Mouse (Mus musculus) midbrain, embryonic 16.5 days (tissue): ENCODE measurements around the gene Rasgef1a. TPM values are rescaled to one million over a fixed set of nuclear protein-coding genes. Genes with fewer than 3 reads are reported as not detected.
A peak's percentile ranks its signal among the peaks of the same experiment; 100 is the strongest.

Source experiments
- ATAC-seq: fragments of 200-750 bp; cut with Nextera tagmentation; 2 replicates; pipeline ENCODE4 v1.8.0; 2017; ENCODE audit warnings: moderate TSS enrichment
- H3K27ac ChIP-seq: fragments of 300-500 bp; sonication (generic); 2 replicates; pipeline ENCODE4 v1.5.1; 2014; ENCODE audit warnings: mild to moderate bottlenecking, low read length, mixed read lengths
- H3K27me3 ChIP-seq: fragments of 300-500 bp; sonication (generic); 2 replicates; pipeline ENCODE4 v1.6.1; 2014; ENCODE audit warnings: low read depth, low read length, mixed read lengths; ENCODE audit not compliant: control insufficient read depth, insufficient read depth
- H3K36me3 ChIP-seq: fragments of 300-500 bp; sonication (generic); 2 replicates; pipeline ENCODE4 v1.6.1; 2014; ENCODE audit warnings: mild to moderate bottlenecking, low read length, moderate library complexity, mixed read lengths; ENCODE audit not compliant: control insufficient read depth, insufficient read depth
- H3K4me1 ChIP-seq: fragments of 300-500 bp; sonication (generic); 2 replicates; pipeline ENCODE4 v1.6.1; 2014; ENCODE audit warnings: mild to moderate bottlenecking, low read length, mixed read lengths; ENCODE audit not compliant: control insufficient read depth, insufficient read depth
- H3K4me2 ChIP-seq: fragments of 300-500 bp; sonication (generic); 2 replicates; pipeline ENCODE4 v1.6.1; 2014; ENCODE audit warnings: mild to moderate bottlenecking, low read length, mixed read lengths
- H3K4me3 ChIP-seq: fragments of 300-500 bp; sonication (generic); 2 replicates; pipeline ENCODE4 v1.5.1; 2014; ENCODE audit warnings: low read depth, mild to moderate bottlenecking, low read length, moderate library complexity, mixed read lengths
- H3K9ac ChIP-seq: fragments of 300-500 bp; sonication (generic); 2 replicates; pipeline ENCODE4 v1.6.1; 2014; ENCODE audit warnings: low read depth, low read length, mixed read lengths
- H3K9me3 ChIP-seq: fragments of 300-500 bp; sonication (generic); replicated peaks from 2 replicates; pipeline ENCODE4 v1.6.1; 2014; ENCODE audit warnings: mild to moderate bottlenecking, low read length, mixed read lengths; ENCODE audit not compliant: control insufficient read depth, poor library complexity, severe bottlenecking
- WGBS: fragments of 180-500 bp; shearing (Covaris S2); extraction: QIAGEN DNeasy Blood & Tissue Kit; methylation state at CpG from one replicate; pipeline ENCODE4 v1.1.7; 2014; 5-methylcytosine and 5-hydroxymethylcytosine counted together
- polyA plus RNA-seq: library from polyadenylated mRNA; unstranded; fragments of >200 nt; fragmentation: Nextera tagmentation; extraction: Ambion mirVana; gene quantifications from 2 replicates; pipeline ENCODE4 v1.2.1, GENCODE M21; 2015

Gene Rasgef1a
- polyA plus RNA-seq, 1 experiment from 2014 or later: 8.8 TPM

DNA sequence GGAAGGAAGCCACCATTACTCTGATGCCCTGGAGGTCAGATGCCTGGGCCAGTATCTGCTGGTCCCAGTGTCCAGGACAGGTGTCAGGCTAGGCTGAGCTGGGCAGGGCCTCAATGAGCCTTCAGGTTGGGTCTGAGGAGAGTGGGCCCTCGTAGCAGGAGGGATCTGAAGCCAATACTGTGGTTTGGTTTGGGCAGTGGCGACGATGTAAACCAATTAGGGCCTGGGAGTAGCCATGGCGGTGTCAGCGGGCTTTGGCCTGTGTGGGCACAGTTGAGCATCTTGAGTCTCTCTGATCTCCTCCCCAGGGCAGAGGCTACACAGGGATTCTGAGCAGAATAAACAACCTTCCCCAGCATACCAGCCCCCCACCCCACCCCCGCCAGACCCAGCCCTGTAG lies 72.4 kb downstream of the Rasgef1a start:
- Histone ChIP-seq H3K4me1 (peaks cover 7% of the 10 kb centered on the region; the same call in 1 of the 2 replicates), H3K9me3 (no peaks in the 10 kb centered on the region), H3K36me3 (peaks cover 8% of the 10 kb centered on the region; the same call in 1 of the 2 replicates), H3K4me3 (no peak overlapping the region), H3K4me2 (no peak overlapping the region), H3K27ac (no peak overlapping the region), H3K9ac (no peak overlapping the region), H3K27me3 (no peaks in the 10 kb centered on the region)
- ATAC-seq: no peak
- WGBS: 79% methylated on average over 6 of the region's 6 CpGs

DNA sequence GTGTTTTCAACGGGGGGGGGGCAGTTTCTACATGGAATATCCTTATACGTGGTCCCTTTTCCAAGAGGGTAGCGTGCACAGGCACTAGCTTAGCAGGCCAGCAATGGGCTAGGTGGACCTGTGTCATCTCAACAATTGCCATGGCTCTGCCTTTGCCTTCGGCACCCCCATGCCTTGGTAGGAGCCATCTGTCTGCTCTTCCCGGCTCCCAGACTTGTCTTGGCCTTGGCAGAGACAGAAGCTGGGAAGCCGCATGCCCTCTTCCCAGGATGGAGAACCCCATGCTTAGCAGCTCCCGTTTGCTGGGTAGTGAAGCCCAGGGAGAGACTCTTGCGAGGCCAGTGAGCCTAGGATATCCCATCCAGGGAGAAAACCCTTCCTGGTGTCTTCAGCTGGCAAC lies 73.4 kb downstream of the Rasgef1a start:
- peaks cover 8% of the 10 kb centered on the region; the same call in 1 of the 2 replicates for H3K36me3 ChIP-seq
- H3K9ac ChIP-seq: no peak overlapping the region
- no peaks in the 10 kb centered on the region for H3K9me3 ChIP-seq
- no peak overlapping the region for H3K4me2 ChIP-seq
- no peak for ATAC-seq
- no peak overlapping the region for H3K27ac ChIP-seq
- H3K27me3 ChIP-seq: no peaks in the 10 kb centered on the region
- WGBS: 91% methylated on average over 8 of the region's 8 CpGs
- H3K4me1 ChIP-seq: 0 out of 2 replicates have a peak, but pooled peaks cover under 1% of the 10 kb centered on the region
- no peak overlapping the region for H3K4me3 ChIP-seq

DNA sequence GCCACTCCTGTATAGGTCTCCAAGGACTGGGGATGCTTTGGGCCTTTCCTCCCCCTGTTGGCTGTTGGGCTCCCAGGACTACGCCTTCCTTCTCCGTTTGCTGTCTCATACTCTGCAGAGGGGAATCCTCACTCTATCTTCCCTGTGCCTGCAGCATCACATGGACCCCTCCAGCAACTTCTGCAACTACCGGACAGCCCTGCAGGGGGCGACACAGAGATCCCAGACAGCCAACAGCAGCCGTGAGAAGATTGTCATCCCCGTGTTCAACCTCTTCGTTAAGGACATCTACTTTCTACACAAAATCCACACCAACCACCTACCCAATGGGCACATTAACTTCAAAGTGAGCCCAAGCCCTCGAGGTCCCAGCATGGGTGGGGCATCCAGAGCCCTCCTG lies 76.7 kb downstream of the Rasgef1a start:
- H3K4me2 ChIP-seq: no peak overlapping the region

DNA sequence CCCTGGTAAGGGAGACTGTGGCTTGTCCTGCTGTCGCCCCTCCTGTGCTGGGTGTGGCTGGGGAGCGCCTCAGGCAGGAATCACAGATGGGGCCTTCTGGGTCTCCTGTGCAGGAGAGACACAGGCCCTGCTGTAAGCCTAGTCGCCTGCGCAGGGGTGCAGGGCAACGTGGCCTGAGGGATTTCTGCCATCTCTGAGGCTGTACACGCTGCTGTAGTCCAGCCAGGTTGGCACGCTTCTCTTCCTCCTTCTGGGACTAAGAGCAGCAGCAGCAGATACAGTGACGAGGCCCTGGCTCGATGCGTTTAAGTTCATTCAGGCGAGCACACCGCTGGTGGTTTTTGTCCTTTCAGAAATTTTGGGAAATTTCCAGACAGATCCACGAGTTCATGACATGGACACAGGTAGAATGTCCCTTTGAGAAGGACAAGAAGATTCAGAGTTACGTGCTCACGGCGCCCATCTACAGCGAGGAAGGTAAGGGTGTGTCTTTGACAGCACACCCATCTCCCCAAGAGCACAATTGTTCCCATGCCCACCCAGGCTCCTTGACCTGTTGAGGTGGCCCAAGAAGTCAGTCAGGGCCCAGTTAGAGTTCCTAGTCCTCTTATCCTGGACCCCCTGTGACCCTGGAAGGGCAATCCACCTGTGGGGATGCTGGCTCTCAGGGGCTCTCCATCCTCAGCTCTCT lies 77.7 kb downstream of the Rasgef1a start:
- H3K4me1 ChIP-seq: no peaks in the 10 kb centered on the region
- H3K27me3 ChIP-seq: no peaks in the 10 kb centered on the region
- H3K36me3 ChIP-seq: peaks cover 8% of the 10 kb centered on the region; the same call in 1 of the 2 replicates
- H3K4me3 ChIP-seq: no peak overlapping the region
- H3K4me2 ChIP-seq: no peak overlapping the region
- no peaks in the 10 kb centered on the region for H3K9me3 ChIP-seq
- H3K27ac ChIP-seq: no peak overlapping the region
- WGBS: 82% methylated on average over 17 of the region's 17 CpGs
- no peak overlapping the region for H3K9ac ChIP-seq
- no peak for ATAC-seq

More for the DNA sequence above, 76.7 kb downstream of the Rasgef1a start:
- Histone ChIP-seq H3K36me3 (peaks cover 8% of the 10 kb centered on the region; the same call in 1 of the 2 replicates), H3K27me3 (no peaks in the 10 kb centered on the region), H3K4me1 (no peaks in the 10 kb centered on the region), H3K4me3 (no peak overlapping the region), H3K9me3 (no peaks in the 10 kb centered on the region), H3K27ac (no peak overlapping the region), H3K9ac (no peak overlapping the region)
- ATAC-seq: no peak
- WGBS: 53% methylated on average over 8 of the region's 8 CpGs

DNA sequence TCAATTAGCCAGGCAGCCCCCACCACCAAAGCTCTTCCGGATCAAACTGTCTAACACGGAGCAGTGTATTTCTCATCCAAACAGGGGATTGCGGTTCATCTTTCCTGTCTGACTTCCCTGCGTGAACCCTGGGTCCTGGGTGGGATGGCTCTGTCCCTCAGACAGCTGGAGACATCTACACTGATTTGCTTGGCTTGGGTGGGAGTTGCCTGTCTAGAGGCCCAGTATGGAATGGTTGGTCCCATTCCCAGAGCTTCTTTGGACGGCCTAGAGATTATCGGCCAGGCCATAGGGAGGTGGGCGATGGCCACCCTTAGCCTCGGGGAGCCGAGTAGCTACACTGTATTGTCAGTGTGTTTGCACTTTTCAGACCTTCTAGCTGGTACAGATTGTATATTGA lies 79.6 kb downstream of the Rasgef1a start:
- H3K9me3 ChIP-seq: no peaks in the 10 kb centered on the region
- no peak overlapping the region for H3K4me3 ChIP-seq
- WGBS: 86% methylated on average over 9 of the region's 9 CpGs
- H3K4me2 ChIP-seq: no peak overlapping the region
- H3K27me3 ChIP-seq: no peaks in the 10 kb centered on the region
- H3K27ac ChIP-seq: no peak overlapping the region
- no peak for ATAC-seq
- H3K4me1 ChIP-seq: no peaks in the 10 kb centered on the region
- no peak overlapping the region for H3K9ac ChIP-seq
- H3K36me3 ChIP-seq: peaks cover 8% of the 10 kb centered on the region; the same call in 1 of the 2 replicates

DNA sequence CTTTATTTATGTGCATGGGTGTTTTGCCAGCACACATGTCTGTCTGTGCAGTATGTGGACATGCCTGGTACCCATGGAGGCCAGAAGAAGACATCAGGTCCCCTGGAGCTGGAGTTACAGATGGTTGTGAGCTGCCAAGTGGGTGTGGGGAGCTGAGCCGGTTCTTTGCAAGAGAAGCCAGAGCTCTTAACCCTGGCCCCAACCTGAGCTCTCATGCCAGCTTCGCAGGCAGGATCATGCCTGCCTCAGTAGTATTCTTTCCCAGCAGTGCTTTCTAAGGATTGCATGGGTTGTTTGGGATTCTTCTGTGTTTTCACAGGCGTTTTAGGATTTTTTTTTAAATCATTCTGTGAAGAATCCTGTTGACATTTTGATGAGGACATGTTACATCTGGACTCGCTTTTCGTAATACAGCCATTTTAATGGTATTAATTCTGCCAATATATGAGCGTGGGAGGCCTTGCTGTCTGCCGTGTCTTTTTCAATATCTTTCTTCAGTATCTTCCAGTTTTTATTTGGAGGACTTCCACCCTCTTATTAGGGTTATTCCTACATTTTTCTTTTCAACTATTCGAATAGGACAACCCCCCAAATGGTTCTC lies 86.6 kb downstream of the Rasgef1a start:
- H3K9ac ChIP-seq: no peak overlapping the region
- WGBS: 88% methylated on average over 8 of the region's 8 CpGs

DNA sequence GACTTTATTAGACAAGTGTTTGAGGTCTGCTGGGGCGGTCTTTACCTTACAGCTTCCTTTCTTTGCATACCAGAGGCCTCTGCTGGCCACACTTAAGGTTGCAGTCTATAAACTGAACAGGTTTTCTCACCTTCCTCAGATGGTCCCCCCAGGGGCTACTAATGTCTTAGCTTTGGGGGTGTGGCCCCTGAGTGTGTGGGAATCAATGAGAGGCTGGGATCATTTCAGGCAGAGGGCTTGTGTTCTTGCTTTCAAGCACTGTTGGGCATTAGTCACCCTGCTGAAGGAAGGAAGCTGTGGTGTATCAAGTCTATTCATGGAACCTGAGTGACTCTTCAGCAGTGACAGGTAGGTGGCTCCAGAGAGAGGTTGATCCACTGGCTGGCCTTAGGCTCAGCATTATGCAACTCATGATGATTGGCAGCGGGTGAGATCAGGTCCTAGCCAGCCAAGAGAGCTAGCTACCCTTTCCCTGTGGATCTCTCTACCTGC lies 88.1 kb downstream of the Rasgef1a start:
- H3K36me3 ChIP-seq: no peaks in the 10 kb centered on the region

More for the DNA sequence above, 86.6 kb downstream of the Rasgef1a start:
- H3K36me3 ChIP-seq: no peaks in the 10 kb centered on the region
- H3K27ac ChIP-seq: no peak overlapping the region
- H3K9me3 ChIP-seq: no peaks in the 10 kb centered on the region
- H3K27me3 ChIP-seq: no peaks in the 10 kb centered on the region
- no peak for ATAC-seq
- no peak overlapping the region for H3K4me2 ChIP-seq
- H3K4me1 ChIP-seq: no peaks in the 10 kb centered on the region
- H3K4me3 ChIP-seq: no peak overlapping the region

DNA sequence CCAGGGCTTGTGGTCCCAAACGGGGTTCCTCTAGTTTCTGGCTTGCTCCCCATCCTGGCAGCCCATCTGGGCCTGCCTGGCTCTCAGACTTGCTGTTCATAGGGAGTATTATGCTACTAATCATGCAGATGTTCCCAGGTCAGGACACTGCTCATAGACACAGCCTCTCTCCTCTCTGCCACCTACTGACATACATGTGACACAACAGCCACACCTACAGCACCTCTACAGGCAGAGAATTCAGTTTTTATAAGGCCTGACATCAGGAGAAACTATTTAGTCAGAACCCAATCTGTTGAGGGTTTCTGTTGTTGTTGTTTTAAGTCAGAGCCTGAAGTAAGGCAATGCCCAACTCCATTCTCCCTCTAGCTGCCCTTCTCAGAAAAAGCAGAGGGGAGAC lies 100.6 kb downstream of the Rasgef1a start:
- ATAC-seq: no peak
- Histone ChIP-seq H3K36me3 (peaks cover 16% of the 10 kb centered on the region), H3K4me3 (no peak overlapping the region), H3K9me3 (no peaks in the 10 kb centered on the region), H3K27me3 (no peaks in the 10 kb centered on the region), H3K27ac (no peak overlapping the region), H3K9ac (no peak overlapping the region), H3K4me1 (no peaks in the 10 kb centered on the region), H3K4me2 (no peak overlapping the region)
- 59% methylated on average over 1 of the region's 1 CpGs for WGBS

More for the DNA sequence above, 88.1 kb downstream of the Rasgef1a start:
- ATAC-seq: peak; percentile 51; the same call in 1 of the 2 replicates
- H3K4me1 ChIP-seq: no peaks in the 10 kb centered on the region
- 45% methylated on average over 2 of the region's 2 CpGs for WGBS
- H3K27me3 ChIP-seq: no peaks in the 10 kb centered on the region
- no peak overlapping the region for H3K27ac ChIP-seq
- H3K9ac ChIP-seq: no peak overlapping the region
- H3K4me2 ChIP-seq: no peak overlapping the region
- no peaks in the 10 kb centered on the region for H3K9me3 ChIP-seq
- no peak overlapping the region for H3K4me3 ChIP-seq

DNA sequence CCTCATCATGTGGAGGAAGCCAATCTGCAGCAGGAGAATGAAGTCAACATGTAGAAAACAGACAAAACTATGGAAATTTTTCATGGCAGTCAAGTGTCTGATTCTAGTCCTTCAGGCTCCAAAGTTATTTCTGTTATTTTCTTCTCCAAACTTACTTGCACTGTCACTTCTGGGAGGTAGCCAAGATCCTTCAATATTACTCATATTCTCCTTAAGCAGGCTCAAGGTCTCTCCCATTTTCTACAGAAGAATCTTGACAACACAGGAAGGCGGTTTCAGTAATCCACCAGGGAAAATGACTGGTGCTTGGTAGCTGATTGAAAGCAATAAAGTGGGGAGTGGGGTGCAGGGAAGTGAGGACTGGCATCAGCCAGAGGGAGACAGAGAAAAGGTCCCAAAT lies 111.5 kb downstream of the Rasgef1a start:
- ATAC-seq: no peak
- 91% methylated on average over 1 of the region's 1 CpGs for WGBS

More for the DNA sequence above, 111.5 kb downstream of the Rasgef1a start:
- H3K27me3 ChIP-seq: no peaks in the 10 kb centered on the region
- H3K4me2 ChIP-seq: no peak overlapping the region
- no peak overlapping the region for H3K27ac ChIP-seq
- peaks cover 10% of the 10 kb centered on the region for H3K36me3 ChIP-seq
- H3K4me1 ChIP-seq: no peaks in the 10 kb centered on the region
- H3K9me3 ChIP-seq: no peaks in the 10 kb centered on the region
- no peak overlapping the region for H3K4me3 ChIP-seq
- H3K9ac ChIP-seq: no peak overlapping the region
